Mouse (Mus musculus): Measurements from ENCODE around the gene Polk.
A peak's percentile ranks its signal among the peaks of the same experiment; 100 is the strongest.

Polk gene

GRCm38 (mm10) chr13:96542081-96542889 is at the start of gene Polk, which contains the start of gene Col4a3bp:
Polk (minus strand) TSS chr13:96542579.
Col4a3bp (plus strand) TSS chr13:96542618.
- DNase-seq: peak; percentile 98

DNA sequence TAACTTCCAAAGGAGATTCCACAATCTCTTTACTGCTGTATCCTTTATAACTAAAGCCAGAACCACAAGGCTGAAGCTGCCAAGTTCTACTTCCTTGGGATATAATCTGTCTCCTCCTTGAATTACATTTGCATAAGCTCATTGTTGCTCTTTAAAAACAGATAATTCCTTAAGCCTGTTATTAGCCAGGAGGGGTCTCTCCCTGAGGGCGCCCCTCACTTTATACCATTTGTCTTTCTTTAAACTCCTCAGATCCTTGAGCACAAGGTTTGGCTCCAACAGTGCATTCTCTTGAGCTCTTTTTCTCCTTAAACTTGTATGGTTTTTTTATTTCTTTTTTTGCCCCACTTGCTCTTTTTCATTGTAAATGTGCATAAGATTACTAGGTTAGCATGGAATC is 46.3 kb upstream of the Polk start:
- no peak for DNase-seq

GRCm38 (mm10) chr13:96586540-96586939 is 44.2 kb upstream of the Polk start:
- DNase-seq: no peak

- no peak for DNase-seq
These were observed 41.8 kb upstream of the Polk start for GRCm38 (mm10) chr13:96584201-96584600.

- no peak for DNase-seq
These were observed 37.6 kb upstream of the Polk start for GRCm38 (mm10) chr13:96579979-96580378.

DNA sequence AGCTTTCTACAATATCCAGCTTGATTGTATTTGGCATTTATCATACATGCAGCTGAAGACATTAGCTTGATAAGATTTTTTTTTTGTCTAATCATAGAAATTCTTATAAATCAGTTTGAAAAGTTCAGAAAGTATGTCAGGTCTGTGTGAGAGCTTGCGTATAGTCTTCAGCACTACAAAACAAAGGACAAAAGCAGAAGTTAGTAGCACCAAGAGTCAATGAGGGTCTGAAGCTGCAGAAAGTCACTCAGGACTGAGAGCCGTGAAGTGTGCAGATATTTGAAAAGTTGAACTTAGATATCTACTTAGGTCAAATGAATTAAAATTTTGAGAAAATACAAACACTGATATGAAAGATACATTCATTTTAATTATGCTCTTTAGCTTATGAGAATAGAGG is 36.7 kb upstream of the Polk start:
- DNase-seq: no peak

GRCm38 (mm10) chr13:96574170-96574569 is 31.8 kb upstream of the Polk start:
- no peak for DNase-seq

- no peak for DNase-seq
These were observed 28.6 kb upstream of the Polk start for GRCm38 (mm10) chr13:96571016-96571361.

DNA sequence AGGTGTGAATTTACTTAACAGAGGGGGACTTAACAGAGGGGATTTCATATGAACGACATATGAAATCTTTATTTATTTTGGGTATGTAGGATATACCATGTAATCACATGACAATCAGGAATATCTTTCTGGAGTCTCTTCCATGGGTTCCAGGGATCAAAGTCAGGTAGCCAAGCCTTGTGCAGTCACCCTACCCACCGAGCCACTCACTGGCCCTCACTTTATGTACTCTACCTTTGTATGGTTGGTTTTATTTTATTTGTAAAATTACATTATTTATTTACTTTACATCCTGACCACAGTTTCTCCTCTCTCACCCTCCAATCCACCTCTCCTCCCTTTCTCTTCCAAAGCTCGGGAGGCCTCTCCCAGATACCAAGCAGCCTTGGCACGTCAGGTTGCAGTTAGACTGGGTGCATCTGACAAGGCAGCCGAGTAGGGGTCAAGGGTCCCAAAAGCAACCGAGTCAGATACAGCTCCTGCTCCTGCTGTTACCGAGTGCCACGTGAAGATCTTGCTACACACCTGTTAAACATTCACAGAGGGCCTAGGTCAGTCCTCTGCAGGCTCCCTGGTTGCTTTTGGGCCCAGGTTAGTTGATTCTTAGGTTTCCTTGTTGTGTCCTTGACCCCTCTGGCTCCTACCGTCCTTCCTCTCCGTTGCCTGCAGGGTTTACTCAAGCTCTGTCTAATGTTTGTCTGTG is 28.1 kb upstream of the Polk start:
- peak; percentile 93 for DNase-seq

GRCm38 (mm10) chr13:96567977-96568376 is 25.6 kb upstream of the Polk start:
- no peak for DNase-seq

DNA sequence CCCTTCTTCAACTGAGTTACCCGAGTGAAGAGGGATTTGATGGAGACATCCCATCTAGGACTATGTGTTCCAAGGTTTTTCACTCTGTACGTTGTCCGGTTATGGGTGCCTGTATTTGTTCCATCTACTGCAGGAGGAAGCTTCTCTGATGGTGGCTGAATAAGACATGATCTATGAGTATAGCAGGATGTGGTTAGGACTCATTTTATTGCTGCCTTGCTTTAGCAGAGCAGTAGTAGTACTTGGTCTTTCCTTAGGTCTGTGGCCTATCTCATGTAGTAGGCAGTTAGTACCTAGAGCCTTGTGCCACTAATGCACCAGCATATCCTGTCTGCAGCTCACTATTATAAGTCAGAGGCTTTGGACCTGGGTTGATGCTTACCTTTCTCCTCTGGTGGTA is 12.7 kb upstream of the Polk start:
- DNase-seq: no peak

DNA sequence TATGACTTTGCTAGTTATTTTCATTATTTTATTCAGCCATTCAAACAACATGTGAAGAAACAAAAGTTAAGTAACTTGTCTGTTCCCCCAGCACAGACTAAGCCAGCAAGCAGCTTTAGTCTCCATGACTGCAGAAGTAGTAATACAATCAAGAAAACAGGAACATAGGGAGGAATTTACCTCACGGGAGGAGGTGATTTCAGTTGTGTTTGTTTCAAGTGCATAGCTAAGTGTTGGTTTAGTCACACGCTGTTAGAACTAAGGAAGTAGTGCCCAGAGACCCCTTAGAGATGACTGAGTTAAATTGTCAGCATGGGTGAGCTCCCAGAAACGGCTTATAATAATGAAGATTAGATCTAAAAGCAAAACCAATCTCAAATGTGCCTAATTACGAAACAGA is 5.6 kb upstream of the Polk start:
- no peak for DNase-seq

GRCm38 (mm10) chr13:96547250-96547649 is 4.9 kb upstream of the Polk start:
- DNase-seq: no peak

DNA sequence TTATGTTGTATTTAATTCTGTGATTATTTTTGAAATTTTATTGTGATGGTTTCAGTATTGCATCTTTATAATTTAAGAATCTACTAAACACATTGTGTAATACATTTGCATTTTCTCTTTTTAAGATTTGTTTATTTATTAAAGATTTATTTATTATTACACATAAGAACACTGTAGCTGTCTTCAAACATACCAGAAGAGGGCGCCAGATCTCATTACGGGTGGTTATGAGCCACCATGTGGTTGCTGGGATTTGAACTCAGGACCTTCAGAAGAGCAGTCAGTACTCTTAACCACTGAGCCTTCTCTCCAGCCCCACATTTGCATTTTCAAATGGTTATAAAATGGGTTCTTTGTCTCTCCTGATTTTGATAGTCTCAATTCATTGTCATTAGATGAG is 2.1 kb upstream of the Polk start:
- no peak for DNase-seq

DNA sequence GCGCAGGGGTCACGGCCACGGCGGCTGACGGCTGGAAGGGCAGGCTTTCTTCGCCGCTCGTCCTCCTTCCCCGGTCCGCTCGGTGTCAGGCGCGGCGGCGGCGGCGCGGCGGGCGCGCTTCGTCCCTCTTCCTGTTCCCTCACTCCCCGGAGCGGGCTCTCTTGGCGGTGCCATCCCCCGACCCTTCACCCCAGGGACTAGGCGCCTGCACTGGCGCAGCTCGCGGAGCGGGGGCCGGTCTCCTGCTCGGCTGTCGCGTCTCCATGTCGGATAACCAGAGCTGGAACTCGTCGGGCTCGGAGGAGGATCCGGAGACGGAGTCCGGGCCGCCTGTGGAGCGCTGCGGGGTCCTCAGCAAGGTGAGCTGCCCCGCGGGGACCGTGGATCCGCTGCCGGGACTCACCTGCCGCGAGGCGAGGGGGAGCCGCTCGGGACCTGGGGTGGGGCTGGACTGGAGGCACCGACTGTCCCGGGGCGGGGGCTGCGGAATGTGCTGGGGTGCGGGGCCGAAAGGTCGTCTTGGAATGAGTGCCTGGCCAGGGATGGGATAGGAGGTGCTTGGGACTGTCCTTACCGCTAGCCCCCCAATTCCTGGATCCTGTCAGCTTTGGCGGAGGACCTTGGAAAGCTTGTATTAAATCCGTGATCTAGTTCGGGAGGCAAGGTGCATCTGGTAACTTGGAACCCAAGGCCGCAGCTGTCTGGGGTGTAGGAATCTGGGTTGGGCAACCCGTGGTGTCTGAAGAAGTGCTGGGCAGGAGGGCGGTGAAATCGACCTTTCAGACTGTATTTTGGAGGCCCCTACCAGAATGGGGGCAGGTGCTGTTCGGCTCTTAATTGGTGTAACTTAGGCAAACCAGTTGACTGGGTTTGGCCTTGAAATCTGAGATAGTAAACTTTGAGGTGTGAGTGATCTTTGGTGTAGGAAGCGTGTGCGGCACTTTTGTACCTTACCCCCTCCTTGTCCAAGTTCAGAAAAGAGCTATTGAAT is 817 bp upstream of the Polk start:
- no peak for DNase-seq

DNA sequence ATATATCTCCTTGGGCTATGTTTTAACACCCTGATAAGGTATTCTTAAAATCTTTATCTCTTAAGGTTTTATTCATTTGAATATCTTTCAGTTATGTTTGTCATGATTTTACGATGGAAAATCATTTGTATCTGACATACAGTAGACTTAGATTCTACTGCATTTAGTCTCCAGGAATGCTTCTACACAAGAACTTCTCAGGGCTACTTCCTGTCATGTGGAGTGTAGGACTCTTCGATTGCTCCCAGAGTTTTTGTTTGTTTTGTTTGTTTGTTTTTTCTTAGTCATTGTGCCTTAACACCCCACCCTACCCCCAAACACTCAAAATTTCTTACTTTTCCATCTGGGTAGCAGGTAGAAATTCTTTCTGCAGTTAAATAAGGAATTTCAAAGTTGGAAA is 998 bp downstream of the Polk start:
- no peak for DNase-seq

DNA sequence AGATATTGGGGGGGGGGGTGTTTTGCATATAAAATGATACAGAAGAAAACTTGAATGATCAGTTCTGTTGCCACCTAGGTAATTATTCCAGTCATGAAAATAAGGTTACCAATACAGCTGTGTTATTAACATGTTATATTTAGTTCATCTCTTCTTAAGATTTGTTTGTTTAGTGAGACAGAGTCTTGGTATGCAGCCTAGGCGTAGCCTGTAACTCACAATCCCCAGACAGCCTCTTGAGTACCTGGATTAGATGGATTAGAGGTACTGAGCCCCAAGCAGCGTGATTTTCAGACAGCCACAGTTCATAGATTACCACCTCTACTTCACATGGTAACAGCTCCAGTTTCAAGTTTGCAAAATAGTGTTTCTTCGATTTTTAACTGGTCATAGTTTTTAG is 4.3 kb downstream of the Polk start:
- no peak for DNase-seq

GRCm38 (mm10) chr13:96536821-96537572 is 5.4 kb downstream of the Polk start:
- DNase-seq: no peak

GRCm38 (mm10) chr13:96533742-96534141 is 8.6 kb downstream of the Polk start:
- no peak for DNase-seq

DNA sequence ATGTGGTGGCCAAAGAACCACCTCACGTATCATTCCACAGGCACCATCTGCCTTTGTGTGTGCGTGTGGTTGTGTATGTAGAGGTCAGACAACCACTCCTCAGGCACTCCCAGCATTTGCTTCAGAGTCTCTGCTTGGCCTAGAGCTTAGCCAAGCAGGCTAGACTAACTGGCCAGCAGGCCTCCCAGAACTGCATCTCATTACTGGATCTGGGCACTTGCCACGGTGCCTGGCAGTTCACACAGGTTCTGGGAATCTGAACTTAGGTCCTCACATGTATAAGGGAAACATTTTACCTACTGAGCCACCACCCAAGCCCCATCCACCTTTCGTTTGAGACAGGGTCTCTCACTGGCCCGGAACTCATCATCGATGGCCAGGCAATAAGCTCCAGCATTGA is 10.2 kb downstream of the Polk start:
- DNase-seq: peak; percentile 18

- DNase-seq: no peak
These were observed 12.3 kb downstream of the Polk start for GRCm38 (mm10) chr13:96530064-96530463.

GRCm38 (mm10) chr13:96529542-96529941 is 12.8 kb downstream of the Polk start:
- no peak for DNase-seq

DNA sequence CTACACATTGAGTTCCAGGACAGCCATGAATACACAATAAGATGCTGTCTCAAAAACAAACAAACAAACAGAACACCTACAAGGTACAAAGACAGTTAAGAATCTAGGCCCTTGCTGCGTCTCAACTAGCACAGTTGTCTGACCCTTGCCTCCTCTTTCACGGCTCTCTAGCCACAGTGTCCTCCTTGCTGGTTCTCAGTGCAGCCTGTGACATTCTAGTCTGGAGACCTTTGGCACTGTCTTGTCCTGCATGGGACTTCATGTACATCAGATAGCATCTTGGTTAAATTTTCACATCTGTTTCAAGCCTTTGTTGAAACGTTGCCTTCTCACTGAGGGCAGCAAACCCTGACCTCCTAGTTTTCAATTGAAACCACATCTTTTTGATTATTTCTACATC is 13.6 kb downstream of the Polk start:
- DNase-seq: peak; percentile 41
